Mouse (Mus musculus) heart, embryonic 14.5 days (tissue): ENCODE data around the gene Cachd1. TPM values are rescaled to one million over a fixed set of nuclear protein-coding genes. Genes with fewer than 3 reads are reported as not detected.

Source experiments
- ATAC-seq: fragments of 200-750 bp; cut with Nextera tagmentation; 2 replicates; pipeline ENCODE4 v1.8.0; 2017; ENCODE audit warnings: low read depth, moderate TSS enrichment; ENCODE audit not compliant: insufficient number of reproducible peaks, insufficient read depth, low FRiP score
- H3K27ac ChIP-seq, 2 experiments: fragments of 200-500 bp in 1 of 2; fragments of 300-500 bp in 1 of 2; sonication (generic) in 1 of 2; replicated peaks in 1 of 2; 2 replicates each; pipeline ENCODE4 v1.5.1; 2012 to 2014; ENCODE audit warnings: low read depth in 2 of 2, low read length in 2 of 2, control low read depth in 1 of 2, mild to moderate bottlenecking in 1 of 2, mixed read lengths in 1 of 2; ENCODE audit not compliant: control insufficient read depth in 1 of 2, insufficient read depth in 1 of 2
- H3K27me3 ChIP-seq: fragments of 300-500 bp; sonication (generic); 2 replicates; pipeline ENCODE4 v1.6.1; 2014; ENCODE audit warnings: mild to moderate bottlenecking, low read length, control low read depth; ENCODE audit not compliant: control insufficient read depth, insufficient read depth
- H3K36me3 ChIP-seq: fragments of 300-500 bp; sonication (generic); 2 replicates; pipeline ENCODE4 v1.6.1; 2014; ENCODE audit warnings: mild to moderate bottlenecking, control low read depth, low read length, mixed read lengths; ENCODE audit not compliant: control insufficient read depth, insufficient read depth
- H3K4me1 ChIP-seq, 2 experiments: fragments of 200-500 bp in 1 of 2; fragments of 300-500 bp in 1 of 2; sonication (generic) in 1 of 2; 2 replicates each; pipeline ENCODE4 v1.6.1; 2012 to 2014; ENCODE audit warnings: low read length in 2 of 2, control low read depth in 1 of 2, mixed read lengths in 1 of 2; ENCODE audit not compliant: control insufficient read depth in 2 of 2, insufficient read depth in 2 of 2
- H3K4me2 ChIP-seq: fragments of 300-500 bp; sonication (generic); 2 replicates; pipeline ENCODE4 v1.6.1; 2014; ENCODE audit warnings: mild to moderate bottlenecking, low read length
- H3K4me3 ChIP-seq, 2 experiments: fragments of 200-500 bp in 1 of 2; fragments of 300-500 bp in 1 of 2; sonication (generic) in 1 of 2; 2 replicates each; pipeline ENCODE4 v1.5.1; 2012 to 2014; ENCODE audit warnings: low read length in 2 of 2, mild to moderate bottlenecking in 2 of 2, control low read depth in 1 of 2, low read depth in 1 of 2, moderate library complexity in 1 of 2; ENCODE audit not compliant: control insufficient read depth in 1 of 2, insufficient read depth in 1 of 2
- H3K9ac ChIP-seq: fragments of 300-500 bp; sonication (generic); 2 replicates; pipeline ENCODE4 v1.6.1; 2014; ENCODE audit warnings: mild to moderate bottlenecking, low read length
- H3K9me3 ChIP-seq: fragments of 300-500 bp; sonication (generic); 2 replicates; pipeline ENCODE4 v1.6.1; 2016; ENCODE audit warnings: low read length, control low read depth; ENCODE audit not compliant: control insufficient read depth
- WGBS: fragments of 180-500 bp; shearing (Covaris S2); extraction: QIAGEN DNeasy Blood & Tissue Kit; methylation state at CpG from one replicate; pipeline ENCODE4 v1.1.7; 2014; 5-methylcytosine and 5-hydroxymethylcytosine counted together
- polyA plus RNA-seq: library from polyadenylated mRNA; unstranded; fragments of >200 nt; fragmentation: Nextera tagmentation; extraction: Ambion mirVana; gene quantifications from 2 replicates; pipeline ENCODE4 v1.2.1, GENCODE M21; 2014

The Cachd1 gene
- polyA plus RNA-seq, 1 experiment from 2014 or later, result 9.2 TPM

DNA sequence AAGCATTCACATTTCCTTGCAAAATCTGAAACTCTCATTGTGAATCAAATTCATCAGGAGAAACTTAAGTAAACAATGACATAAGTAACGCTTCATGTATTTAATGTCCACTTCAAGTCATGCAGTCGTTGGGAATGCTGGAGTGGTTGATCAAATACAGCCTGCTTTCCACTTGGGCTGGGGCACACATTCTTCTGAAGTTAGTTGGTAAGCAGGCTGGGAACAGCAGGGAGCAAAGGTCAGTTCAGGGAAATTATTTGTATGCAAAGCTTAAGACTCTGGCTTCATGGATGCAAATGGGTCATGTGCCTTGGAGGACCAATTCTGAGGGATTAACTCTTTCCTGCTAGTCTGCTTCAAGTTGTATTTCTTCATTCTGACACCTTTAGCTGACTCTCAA is 16.7 kb downstream of the Cachd1 start:
- Histone ChIP-seq H3K36me3 (no peaks in the 10 kb centered on the region), H3K4me3 (no peak overlapping the region), H3K9me3 (no peaks in the 10 kb centered on the region), H3K27me3 (no peaks in the 10 kb centered on the region), H3K4me2 (no peak overlapping the region), H3K4me1 (peaks cover 5 to 11% of the 10 kb centered on the region in 2 experiments; a peak in 3 of 4 replicates), H3K9ac (no peak overlapping the region), H3K27ac (no peak overlapping the region)
- no peak for ATAC-seq
- WGBS, result 44% methylated on average over 2 of the region's 2 CpGs

DNA sequence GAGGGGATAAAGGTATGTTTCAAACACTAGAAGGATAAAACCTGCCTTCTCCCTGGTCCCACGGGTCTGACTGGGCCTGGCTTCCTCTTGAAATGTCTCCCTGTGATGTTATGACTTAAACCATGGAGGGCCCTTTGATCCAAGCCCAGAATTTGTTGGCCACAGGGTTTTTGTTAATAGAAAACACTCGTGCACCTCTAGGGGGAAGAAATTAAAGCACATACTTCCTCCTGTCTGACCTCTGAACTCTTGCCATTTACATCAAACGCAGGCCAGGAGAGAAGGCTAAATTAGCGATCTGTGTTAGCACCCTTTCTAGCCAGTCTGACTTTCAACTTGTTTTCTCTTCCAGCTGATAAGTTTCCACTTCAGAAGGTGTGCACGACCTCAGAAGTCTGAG is 19.0 kb downstream of the Cachd1 start:
- ATAC-seq, result no peak
- Histone ChIP-seq H3K27ac (no peak overlapping the region), H3K36me3 (no peaks in the 10 kb centered on the region), H3K9ac (no peak overlapping the region), H3K9me3 (no peaks in the 10 kb centered on the region), H3K4me3 (no peak overlapping the region), H3K27me3 (no peaks in the 10 kb centered on the region), H3K4me2 (no peak overlapping the region), H3K4me1 (peaks cover 9 to 16% of the 10 kb centered on the region in 2 experiments; a peak in 3 of 4 replicates)
- WGBS, result 35% methylated on average over 5 of the region's 5 CpGs

- no peaks in the 10 kb centered on the region for H3K36me3 ChIP-seq
- H3K9ac ChIP-seq, result no peak overlapping the region
- no peaks in the 10 kb centered on the region for H3K27me3 ChIP-seq
- WGBS, result 89% methylated on average over 14 of the region's 14 CpGs
- peaks cover 6 to 8% of the 10 kb centered on the region in 2 experiments; a peak in 2 of 4 replicates for H3K4me1 ChIP-seq
- no peaks in the 10 kb centered on the region for H3K9me3 ChIP-seq
- H3K4me3 ChIP-seq, result no peak overlapping the region
- H3K4me2 ChIP-seq, result no peak overlapping the region
- ATAC-seq, result no peak
- no peak overlapping the region for H3K27ac ChIP-seq
Observed at GRCm38 (mm10) chr4:100800730-100801442, 24.4 kb downstream of the Cachd1 start.

DNA sequence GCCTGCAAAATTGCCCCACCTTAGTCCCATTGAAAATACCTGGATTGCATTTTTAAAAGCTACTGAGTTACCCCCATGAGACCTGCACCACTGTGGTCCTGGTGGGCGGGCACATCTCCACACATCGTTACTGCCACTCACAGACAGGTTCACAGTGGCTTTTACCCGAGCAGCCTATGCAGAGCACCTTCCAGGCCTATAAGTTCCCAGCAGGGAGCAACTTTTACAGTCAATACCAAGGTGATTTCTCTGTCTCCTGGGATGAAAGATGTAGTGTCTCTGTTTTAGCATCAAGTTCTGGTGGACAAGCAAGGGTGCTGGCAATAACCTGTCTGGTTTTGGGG is 24.9 kb downstream of the Cachd1 start:
- no peaks in the 10 kb centered on the region for H3K9me3 ChIP-seq

GRCm38 (mm10) chr4:100811057-100811695 is 34.7 kb downstream of the Cachd1 start:
- Histone ChIP-seq H3K27ac (no peak overlapping the region), H3K36me3 (no peaks in the 10 kb centered on the region), H3K4me3 (no peak overlapping the region), H3K9ac (no peak overlapping the region), H3K4me2 (peak overlapping the region; percentile 16; the same call in 1 of the 2 replicates), H3K27me3 (no peaks in the 10 kb centered on the region), H3K4me1 (peaks cover 0 to 21% of the 10 kb centered on the region in 2 experiments; a peak in 3 of 4 replicates), H3K9me3 (no peaks in the 10 kb centered on the region)
- WGBS, result 48% methylated on average over 5 of the region's 5 CpGs
- no peak for ATAC-seq

More for the DNA sequence above, 24.9 kb downstream of the Cachd1 start:
- H3K36me3 ChIP-seq, result no peaks in the 10 kb centered on the region
- H3K4me1 ChIP-seq, result peaks cover 6 to 8% of the 10 kb centered on the region in 2 experiments; a peak in 2 of 4 replicates
- no peak overlapping the region for H3K4me2 ChIP-seq
- ATAC-seq, result no peak
- no peak overlapping the region for H3K4me3 ChIP-seq
- no peak overlapping the region for H3K9ac ChIP-seq
- H3K27me3 ChIP-seq, result no peaks in the 10 kb centered on the region
- WGBS, result 83% methylated on average over 3 of the region's 3 CpGs
- H3K27ac ChIP-seq, result no peak overlapping the region

GRCm38 (mm10) chr4:100811802-100812510 is 35.5 kb downstream of the Cachd1 start:
- H3K36me3 ChIP-seq, result no peaks in the 10 kb centered on the region
- H3K27me3 ChIP-seq, result no peaks in the 10 kb centered on the region
- H3K4me1 ChIP-seq, result peaks cover 0 to 21% of the 10 kb centered on the region in 2 experiments; a peak in 3 of 4 replicates
- H3K9me3 ChIP-seq, result no peaks in the 10 kb centered on the region
- 56% methylated on average over 8 of the region's 8 CpGs for WGBS
- no peak overlapping the region for H3K27ac ChIP-seq
- no peak for ATAC-seq
- H3K4me2 ChIP-seq, result peak overlapping the region; percentile 16; the same call in 1 of the 2 replicates
- no peak overlapping the region for H3K9ac ChIP-seq
- no peak overlapping the region for H3K4me3 ChIP-seq

- Histone ChIP-seq H3K9me3 (no peaks in the 10 kb centered on the region), H3K27me3 (no peaks in the 10 kb centered on the region), H3K36me3 (no peaks in the 10 kb centered on the region), H3K4me3 (no peak overlapping the region), H3K4me2 (no peak overlapping the region), H3K27ac (no peak overlapping the region), H3K4me1 (peaks cover 0 to 21% of the 10 kb centered on the region in 2 experiments; a peak in 3 of 4 replicates), H3K9ac (no peak overlapping the region)
- no peak for ATAC-seq
- 73% methylated on average over 2 of the region's 2 CpGs for WGBS
Observed at GRCm38 (mm10) chr4:100813767-100814461, 37.4 kb downstream of the Cachd1 start.
